Mouse (Mus musculus) stomach, embryonic 14.5 days (tissue): ENCODE data around the gene Zc3hc1. TPM values are rescaled to one million over a fixed set of nuclear protein-coding genes. Genes with fewer than 3 reads are reported as not detected.

Source experiments
- ATAC-seq: fragments of 200-750 bp; cut with Nextera tagmentation; 2 replicates; pipeline ENCODE4 v1.8.0; 2017; ENCODE audit warnings: low read depth, moderate TSS enrichment; ENCODE audit not compliant: insufficient number of reproducible peaks, insufficient read depth, low FRiP score
- H3K27ac ChIP-seq: fragments of 300-500 bp; sonication (generic); 2 replicates; pipeline ENCODE4 v1.5.1; 2014; ENCODE audit warnings: mild to moderate bottlenecking, low read length, moderate library complexity, mixed read lengths
- H3K27me3 ChIP-seq: fragments of 300-500 bp; sonication (generic); 2 replicates; pipeline ENCODE4 v1.6.1; 2014; ENCODE audit warnings: low read length, control low read depth, mixed read lengths; ENCODE audit not compliant: control insufficient read depth, insufficient read depth
- H3K36me3 ChIP-seq: fragments of 300-500 bp; sonication (generic); 2 replicates; pipeline ENCODE4 v1.6.1; 2014; ENCODE audit warnings: mild to moderate bottlenecking, control low read depth, low read length, moderate library complexity, mixed read lengths; ENCODE audit not compliant: control insufficient read depth, insufficient read depth
- H3K4me1 ChIP-seq: fragments of 300-500 bp; sonication (generic); 2 replicates; pipeline ENCODE4 v1.6.1; 2014; ENCODE audit warnings: low read length, control low read depth, mixed read lengths; ENCODE audit not compliant: control insufficient read depth, insufficient read depth
- H3K4me2 ChIP-seq: fragments of 300-500 bp; sonication (generic); replicated peaks from 2 replicates; pipeline ENCODE4 v1.6.1; 2014; ENCODE audit warnings: low read depth, low read length, control low read depth
- H3K4me3 ChIP-seq: fragments of 300-500 bp; sonication (generic); 2 replicates; pipeline ENCODE4 v1.5.1; 2014; ENCODE audit warnings: low read depth, low read length, control low read depth
- H3K9ac ChIP-seq: fragments of 300-500 bp; sonication (generic); replicated peaks from 2 replicates; pipeline ENCODE4 v1.6.1; 2014; ENCODE audit warnings: low read depth, mild to moderate bottlenecking, control low read depth, low read length, moderate library complexity, mixed read lengths
- H3K9me3 ChIP-seq: fragments of 300-500 bp; sonication (generic); 2 replicates; pipeline ENCODE4 v1.6.1; 2016; ENCODE audit warnings: low read depth, low read length, control low read depth; ENCODE audit not compliant: control insufficient read depth
- WGBS: fragments of 180-500 bp; shearing (Covaris S2); extraction: QIAGEN DNeasy Blood & Tissue Kit; methylation state at CpG from one replicate; pipeline ENCODE4 v1.1.7; 2014; 5-methylcytosine and 5-hydroxymethylcytosine counted together
- polyA plus RNA-seq: library from polyadenylated mRNA; unstranded; fragments of >200 nt; fragmentation: Nextera tagmentation; extraction: Ambion mirVana; gene quantifications from 2 replicates; pipeline ENCODE4 v1.2.1, GENCODE M21; 2014

Zc3hc1 gene
- polyA plus RNA-seq, 1 experiment from 2014 or later = 50.7 TPM

DNA sequence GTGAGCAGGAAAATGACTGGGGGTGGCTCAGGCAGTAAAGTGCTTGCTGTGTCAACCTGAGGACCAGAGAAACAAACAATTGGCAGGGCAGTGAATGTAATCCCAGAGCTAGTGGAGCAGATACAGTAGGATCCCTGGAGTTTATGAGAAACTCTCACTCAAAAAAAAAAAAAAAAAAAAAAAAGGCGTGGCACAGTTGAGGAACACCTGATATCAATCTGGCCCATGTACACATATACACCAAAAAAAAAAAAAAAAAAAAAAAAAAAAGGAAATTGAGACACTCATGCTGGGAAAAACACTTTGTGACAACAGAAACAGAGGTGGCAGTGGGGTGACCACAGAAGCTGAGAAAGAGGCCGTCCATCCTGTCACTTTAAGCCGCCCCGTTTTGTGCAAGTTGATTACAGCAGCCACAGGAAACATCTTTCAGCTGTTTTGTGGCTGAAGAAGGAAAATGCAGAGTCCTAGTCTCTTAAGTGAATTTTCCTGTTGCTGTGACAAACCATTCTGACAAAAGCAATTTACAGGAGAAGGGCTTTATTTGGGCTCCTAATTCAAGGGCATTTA, 64.8 kb downstream of the Zc3hc1 start:
- no peaks in the 10 kb centered on the region for H3K4me1 ChIP-seq
- 45% methylated on average over 4 of the region's 4 CpGs for WGBS
- no peak overlapping the region for H3K4me2 ChIP-seq
- H3K27me3 ChIP-seq = no peaks in the 10 kb centered on the region
- no peak overlapping the region for H3K9ac ChIP-seq
- H3K4me3 ChIP-seq = no peak overlapping the region
- ATAC-seq = no peak
- no peaks in the 10 kb centered on the region for H3K36me3 ChIP-seq
- H3K9me3 ChIP-seq = no peaks in the 10 kb centered on the region
- 0 out of 2 replicates have a peak overlapping the region, but pooled peaks have one; percentile 33 for H3K27ac ChIP-seq

DNA sequence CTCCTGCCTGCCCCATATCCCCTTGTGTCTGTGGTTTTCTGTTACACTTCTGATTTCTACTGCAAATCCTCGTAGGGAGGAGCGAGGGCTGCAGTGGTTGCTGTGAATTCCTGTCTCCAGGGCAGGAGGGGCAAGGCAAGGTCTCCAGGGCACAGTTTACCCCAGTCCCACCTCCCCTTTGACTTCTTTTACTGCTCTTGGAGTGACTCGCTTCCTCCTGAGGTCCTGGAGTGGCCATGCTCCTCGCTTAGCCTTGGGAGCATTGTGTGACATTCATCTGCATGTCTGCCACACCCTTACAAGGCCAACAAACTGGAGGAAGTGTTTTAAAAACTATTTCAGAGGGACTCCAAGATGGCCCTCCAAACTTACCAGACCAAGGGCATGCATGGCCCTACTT, 69.8 kb downstream of the Zc3hc1 start:
- no peak overlapping the region for H3K4me2 ChIP-seq
- H3K27me3 ChIP-seq = no peaks in the 10 kb centered on the region
- 0 out of 2 replicates have a peak overlapping the region, but pooled peaks have one; percentile 15 for H3K27ac ChIP-seq
- no peaks in the 10 kb centered on the region for H3K9me3 ChIP-seq
- H3K9ac ChIP-seq = no peak overlapping the region
- H3K4me3 ChIP-seq = no peak overlapping the region
- no peaks in the 10 kb centered on the region for H3K4me1 ChIP-seq
- WGBS = 51% methylated on average over 4 of the region's 4 CpGs
- no peak for ATAC-seq
- no peaks in the 10 kb centered on the region for H3K36me3 ChIP-seq

DNA sequence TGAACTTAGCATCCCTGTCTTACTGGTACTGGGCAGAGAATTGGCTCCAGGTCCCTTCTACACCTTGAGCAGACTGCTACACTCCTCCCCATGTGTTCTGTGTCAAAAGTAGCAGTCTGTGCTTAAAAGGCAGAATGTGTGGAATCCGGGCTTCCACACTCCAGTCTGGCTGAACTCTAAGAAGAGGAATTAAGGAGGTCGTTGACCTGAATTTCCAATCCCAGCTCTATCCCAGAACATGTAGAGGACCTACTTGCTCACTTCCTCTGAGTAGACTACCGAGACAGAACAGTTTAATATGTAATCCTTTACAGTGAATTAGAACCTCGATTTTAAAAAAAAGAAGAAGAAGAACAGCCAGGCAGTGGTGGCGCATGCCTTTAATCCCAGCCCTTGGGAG, 71.6 kb downstream of the Zc3hc1 start:
- Histone ChIP-seq H3K36me3 (no peaks in the 10 kb centered on the region), H3K27ac (no peak overlapping the region), H3K27me3 (no peaks in the 10 kb centered on the region), H3K9ac (no peak overlapping the region), H3K4me2 (no peak overlapping the region), H3K4me1 (no peaks in the 10 kb centered on the region), H3K9me3 (no peaks in the 10 kb centered on the region), H3K4me3 (no peak overlapping the region)
- ATAC-seq = no peak
- 74% methylated on average over 5 of the region's 5 CpGs for WGBS

Other genes with a start within 250 kb of the Zc3hc1 start
- 58.9 and 60.5 TPM in 2 replicates for gene Ube2h, start 86.5 kb downstream of the Zc3hc1 start, polyA plus RNA-seq
- gene Klhdc10, start 10.8 kb upstream of the Zc3hc1 start, polyA plus RNA-seq = 24.8 and 29.3 TPM in 2 replicates
- 39.8 and 45.0 TPM in 2 replicates for gene Tmem209, start 118.8 kb upstream of the Zc3hc1 start, polyA plus RNA-seq
- gene Ssmem1, start 118.8 kb upstream of the Zc3hc1 start, polyA plus RNA-seq = 0.52 TPM in 1 of 2 replicates, not detected in the other
- 1.4 and 127 TPM in 2 replicates for gene Cpa2, start 150.6 kb upstream of the Zc3hc1 start, polyA plus RNA-seq
- 0.49 and 0.71 TPM in 2 replicates for gene Cpa4, start 177.3 kb upstream of the Zc3hc1 start, polyA plus RNA-seq
- 0.13 and 0.15 TPM in 2 replicates for gene Cpa5, start 220.0 kb upstream of the Zc3hc1 start, polyA plus RNA-seq
- 1.5 and 116 TPM in 2 replicates for gene Cpa1, start 248.2 kb upstream of the Zc3hc1 start, polyA plus RNA-seq